Mouse (Mus musculus) layer of hippocampus, adult 2 months (tissue): Measurements from ENCODE around the gene Egln3. TPM values are rescaled to one million over a fixed set of nuclear protein-coding genes. Genes with fewer than 3 reads are reported as not detected.

Source experiments
- DNase-seq, 2 experiments: peaks; one replicate each; pipeline ENCODE4 v3.0.0; 2022; ENCODE audit warnings: low spot score in 2 of 2
- H3K27ac ChIP-seq: fragments of 200-600 bp; 2 replicates; pipeline ENCODE4 v1.8.1; 2022
- H3K4me3 ChIP-seq: fragments of 200-600 bp; 2 replicates; pipeline ENCODE4 v1.8.1; 2022; ENCODE audit warnings: mild to moderate bottlenecking
- CTCF ChIP-seq: fragments of 200-600 bp; conservative IDR thresholded peaks from 2 replicates; pipeline ENCODE4 v1.8.1; 2022; ENCODE audit warnings: antibody characterized with exemption, mild to moderate bottlenecking, moderate library complexity
- long read RNA-seq, 2 experiments: library from polyadenylated mRNA; stranded (forward); transcript quantifications; one replicate each; pipeline ENCODE4 v2.0.0; 2021; ENCODE audit warnings: borderline mapping rate in 2 of 2
- total RNA-seq, 2 experiments: library from RNA; stranded (reverse); gene quantifications; 2 replicates each; pipeline ENCODE4 v1.2.3; 2021

The Egln3 gene
- 1 to 10 TPM; 4.9 TPM for total RNA-seq
- long read RNA-seq, experiment 1, partial matches to known transcripts: 0 of 1 reads
- long read RNA-seq, experiment 1, other reads (novel, unspliced or antisense): 1 of 1 reads
- long read RNA-seq, experiment 2, partial matches to known transcripts: 0 of 2 reads
- long read RNA-seq, experiment 2, other reads (novel, unspliced or antisense): 0 of 2 reads

- DNase-seq: peak; percentile 62 to 78
- H3K27ac ChIP-seq: peak within 1 kb of the TSS; percentile 46; the same call in 1 of the 2 replicates
Observed at GRCm38 (mm10) chr12:54203656-54204045, at the start of gene Egln3. TSS of gene Egln3 (minus strand) at chr12:54203860.

DNA sequence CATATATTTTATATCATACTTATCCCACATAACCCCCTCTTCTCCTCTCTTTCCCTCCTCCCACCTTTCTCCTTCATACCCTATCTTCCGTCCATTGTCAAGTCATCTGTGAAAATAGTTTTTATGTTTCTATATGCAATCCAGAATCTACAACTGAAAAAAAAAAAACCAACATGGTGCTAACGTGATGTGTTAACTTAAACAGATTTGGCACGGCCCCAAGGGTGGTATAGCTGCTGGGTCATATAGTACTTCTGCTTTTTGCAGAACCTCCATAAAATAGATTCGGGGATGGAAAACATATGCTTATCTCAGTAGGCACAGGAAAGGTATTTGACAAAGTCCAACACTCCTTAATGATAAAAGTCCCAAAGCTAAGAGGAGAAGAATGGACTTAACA, 49.8 kb upstream of the Egln3 start:
- no peak overlapping the region for H3K27ac ChIP-seq
- DNase-seq: no peak
- H3K4me3 ChIP-seq: no peak overlapping the region
- TF ChIP-seq CTCF: no peak

More at GRCm38 (mm10) chr12:54203656-54204045, at the start of gene Egln3:
- no peak for TF ChIP-seq CTCF
- peak within 1 kb of the TSS; percentile 78 for H3K4me3 ChIP-seq

DNA sequence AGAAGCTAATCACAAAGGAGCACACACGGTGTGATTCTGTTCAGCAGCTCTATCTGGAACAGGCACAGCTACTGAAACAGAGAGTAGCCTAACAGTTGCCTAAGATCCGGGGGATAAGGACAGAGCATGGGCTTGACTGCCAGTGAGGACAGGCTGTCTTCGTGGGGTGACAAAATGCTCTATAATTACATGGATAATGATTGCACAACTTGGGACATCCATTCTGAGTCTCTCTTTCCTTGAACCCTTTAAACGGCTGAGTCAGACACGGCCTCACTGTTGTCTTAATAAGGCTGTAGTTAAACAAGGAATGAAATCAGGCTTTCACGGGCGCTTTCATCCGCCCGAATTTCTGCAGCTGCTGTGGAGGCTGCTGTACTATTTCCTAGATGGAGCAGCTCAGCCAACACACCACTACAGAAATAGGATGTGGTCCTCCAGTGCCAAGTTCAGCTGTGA, 48.3 kb upstream of the Egln3 start:
- Histone ChIP-seq H3K27ac (no peak overlapping the region), H3K4me3 (no peak overlapping the region)
- peak in 1 of 2 experiments; percentile 12 for DNase-seq
- no peak for TF ChIP-seq CTCF

DNA sequence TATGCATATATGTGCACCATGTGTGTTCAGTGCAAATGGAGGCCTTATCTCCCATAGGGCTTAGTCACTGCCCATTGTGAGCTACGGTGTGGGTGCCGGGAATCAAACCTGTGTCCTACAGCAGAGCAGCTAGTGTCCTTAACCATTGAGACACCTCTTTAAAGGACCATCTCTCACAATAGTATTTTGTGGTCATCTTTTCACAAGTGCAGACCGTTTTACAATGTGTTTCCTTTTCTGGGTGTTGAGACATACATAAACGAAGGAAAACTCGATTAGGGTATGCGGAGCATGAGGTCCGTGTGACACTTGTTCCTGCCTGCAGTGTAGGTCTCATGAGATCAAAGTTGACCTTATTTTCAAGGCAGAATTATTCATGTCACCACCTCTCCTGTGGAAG, 44.2 kb upstream of the Egln3 start:
- no peak for TF ChIP-seq CTCF
- H3K27ac ChIP-seq: no peak overlapping the region
- DNase-seq: no peak
- no peak overlapping the region for H3K4me3 ChIP-seq

GRCm38 (mm10) chr12:54243158-54243557, 39.5 kb upstream of the Egln3 start:
- Histone ChIP-seq H3K27ac (no peak overlapping the region), H3K4me3 (no peak overlapping the region)
- no peak for TF ChIP-seq CTCF
- no peak for DNase-seq

- no peak for DNase-seq
- no peak for TF ChIP-seq CTCF
- Histone ChIP-seq H3K4me3 (no peak overlapping the region), H3K27ac (no peak overlapping the region)
Observed at GRCm38 (mm10) chr12:54241976-54242375, 38.3 kb upstream of the Egln3 start.

DNA sequence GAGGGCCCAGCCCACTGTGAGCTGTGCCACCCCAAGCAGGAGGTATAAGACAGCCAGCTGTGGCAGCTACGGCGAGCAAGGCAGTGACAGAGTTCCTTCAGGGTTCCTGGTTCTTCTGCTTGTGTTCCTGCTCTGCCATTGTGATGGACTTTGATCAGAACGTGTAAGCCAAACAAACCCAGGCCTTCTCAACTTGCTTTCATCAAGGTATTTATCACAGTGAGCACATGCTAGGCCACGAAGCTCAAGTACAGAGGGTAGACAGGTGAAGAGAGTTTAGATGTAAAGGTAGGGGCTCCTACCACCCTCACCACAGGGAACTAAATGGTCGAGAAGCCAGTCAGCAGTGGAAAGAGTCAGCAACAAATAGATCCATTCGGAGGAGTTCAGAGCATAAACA, 30.1 kb upstream of the Egln3 start:
- Histone ChIP-seq H3K4me3 (no peak overlapping the region), H3K27ac (no peak overlapping the region)
- no peak for DNase-seq
- no peak for TF ChIP-seq CTCF

GRCm38 (mm10) chr12:54232996-54233603, 29.4 kb upstream of the Egln3 start:
- TF ChIP-seq CTCF: no peak
- Histone ChIP-seq H3K4me3 (no peak overlapping the region), H3K27ac (no peak overlapping the region)
- no peak for DNase-seq

DNA sequence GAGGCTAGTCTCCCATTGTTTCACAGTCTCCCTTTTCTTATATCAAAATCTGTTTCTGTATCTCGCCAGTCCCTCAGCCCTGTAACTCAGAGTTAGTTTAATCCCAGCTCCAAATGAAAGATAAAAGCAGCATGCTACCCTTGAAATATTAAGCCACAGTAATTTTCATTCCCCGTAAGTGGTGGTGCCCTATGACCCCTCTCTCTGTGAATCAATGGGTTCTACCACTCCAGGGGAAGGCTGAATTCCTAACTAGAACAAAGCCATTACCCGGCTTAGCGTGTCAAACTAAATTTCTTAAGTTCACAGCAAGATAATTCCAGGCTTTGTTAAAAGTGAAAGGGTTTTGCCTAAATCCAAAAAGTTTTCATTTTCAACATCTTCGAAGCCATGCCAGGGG, 28.8 kb upstream of the Egln3 start:
- Histone ChIP-seq H3K4me3 (no peak overlapping the region), H3K27ac (no peak overlapping the region)
- no peak for TF ChIP-seq CTCF
- no peak for DNase-seq

- DNase-seq: no peak
- H3K4me3 ChIP-seq: no peak overlapping the region
- TF ChIP-seq CTCF: no peak
Observed at GRCm38 (mm10) chr12:54227551-54227950, 23.9 kb upstream of the Egln3 start.

DNA sequence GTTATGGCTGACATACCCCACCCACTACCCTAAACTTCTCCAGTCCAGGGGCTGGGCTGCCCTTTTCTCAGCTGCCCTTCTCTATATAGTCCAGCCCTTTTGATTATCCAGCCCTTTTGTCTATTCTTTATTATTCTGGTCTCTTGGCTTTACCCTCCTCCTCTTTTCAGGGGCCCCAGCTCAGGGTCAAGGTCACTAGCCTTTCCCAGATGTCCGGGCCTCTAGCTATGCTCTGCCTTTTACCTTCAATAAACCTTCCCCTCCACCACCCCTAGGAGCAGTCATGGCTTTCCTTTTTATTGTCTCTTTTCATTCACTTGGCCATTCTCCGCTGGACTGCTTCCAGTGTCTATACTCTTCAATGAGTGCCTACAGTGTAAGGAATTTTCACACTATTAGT, 22.7 kb upstream of the Egln3 start:
- no peak for TF ChIP-seq CTCF
- Histone ChIP-seq H3K4me3 (no peak overlapping the region), H3K27ac (no peak overlapping the region)
- DNase-seq: no peak

More at GRCm38 (mm10) chr12:54227551-54227950, 23.9 kb upstream of the Egln3 start:
- no peak overlapping the region for H3K27ac ChIP-seq

DNA sequence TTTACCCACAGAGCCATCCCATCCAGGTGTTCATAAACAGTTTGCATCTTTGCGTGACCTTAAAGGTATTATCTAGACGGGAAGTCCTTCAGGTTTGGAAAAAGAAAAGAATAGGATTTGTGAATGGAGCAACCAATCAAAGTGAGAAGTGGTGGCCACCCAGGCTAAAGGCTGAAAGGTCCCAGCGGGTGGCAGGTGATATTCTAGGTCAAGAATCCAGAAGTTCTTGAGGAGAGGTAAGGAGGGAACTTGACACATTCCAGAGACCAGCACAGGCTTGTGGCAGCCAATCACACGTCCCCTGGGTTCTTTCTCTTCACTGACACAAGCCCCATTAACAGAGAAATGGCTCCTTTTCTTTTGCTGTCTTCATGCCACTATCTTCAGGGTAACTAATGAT, 21.9 kb upstream of the Egln3 start:
- Histone ChIP-seq H3K4me3 (no peak overlapping the region), H3K27ac (no peak overlapping the region)
- DNase-seq: no peak
- TF ChIP-seq CTCF: no peak

DNA sequence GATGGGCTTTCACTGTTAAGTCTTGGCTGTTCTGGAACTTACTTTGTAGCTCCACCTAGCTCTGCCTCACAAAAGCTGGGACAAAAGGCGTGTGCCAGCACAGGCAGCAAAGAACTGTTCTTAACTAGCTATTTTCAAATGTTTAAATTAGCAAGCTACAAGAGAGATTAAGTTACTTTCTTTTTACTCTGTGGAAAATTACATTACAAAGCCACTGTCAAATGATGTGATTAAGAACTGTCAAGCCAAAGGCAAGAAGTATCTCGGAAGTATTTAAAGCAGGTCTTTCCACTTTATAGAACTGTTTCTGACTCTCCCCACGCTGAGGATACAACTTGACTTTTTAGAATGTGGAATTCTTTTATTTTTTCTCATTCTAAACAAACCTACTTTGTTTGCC, 21.4 kb upstream of the Egln3 start:
- no peak overlapping the region for H3K27ac ChIP-seq
- DNase-seq: no peak
- no peak overlapping the region for H3K4me3 ChIP-seq
- no peak for TF ChIP-seq CTCF
